Mouse (Mus musculus): ENCODE data around the gene Dpep1.

Dpep1 gene

GRCm38 (mm10) chr8:123248596-123248995 lies 62.6 kb downstream of the Dpep1 start:
- no peak for DNase-seq (ENCODE audit: low read depth, low spot score)

GRCm38 (mm10) chr8:123250940-123251339 lies 64.9 kb downstream of the Dpep1 start:
- no peak for DNase-seq (ENCODE audit: low read depth, low spot score)

Measured in CD4-positive, CD25-positive, alpha-beta regulatory T cell, adult 2 months (primary cell).